Mouse (Mus musculus): ENCODE measurements around the gene Alg5.

Gene Alg5

DNA sequence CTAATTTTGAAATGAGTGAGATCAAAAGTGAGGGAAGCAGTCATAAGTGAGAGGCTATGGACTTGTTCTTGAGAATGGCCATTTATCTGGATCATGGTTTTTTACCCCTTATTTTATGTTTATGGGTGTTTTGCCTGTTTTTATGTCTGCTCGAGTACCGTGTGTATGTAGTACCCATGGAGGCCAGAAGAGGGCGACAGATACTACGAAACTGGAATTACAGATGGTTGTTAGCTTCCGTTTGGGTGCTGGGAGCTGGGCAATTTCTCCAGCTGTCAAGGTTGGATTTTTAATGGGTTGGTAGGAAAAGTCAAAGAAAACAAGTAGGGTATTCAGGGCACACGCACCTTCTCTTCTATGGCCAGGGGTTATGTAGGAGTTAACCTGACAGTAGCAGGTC lies 58.4 kb downstream of the Alg5 start:
- DNase-seq (ENCODE audit: low spot score), result no peak

DNA sequence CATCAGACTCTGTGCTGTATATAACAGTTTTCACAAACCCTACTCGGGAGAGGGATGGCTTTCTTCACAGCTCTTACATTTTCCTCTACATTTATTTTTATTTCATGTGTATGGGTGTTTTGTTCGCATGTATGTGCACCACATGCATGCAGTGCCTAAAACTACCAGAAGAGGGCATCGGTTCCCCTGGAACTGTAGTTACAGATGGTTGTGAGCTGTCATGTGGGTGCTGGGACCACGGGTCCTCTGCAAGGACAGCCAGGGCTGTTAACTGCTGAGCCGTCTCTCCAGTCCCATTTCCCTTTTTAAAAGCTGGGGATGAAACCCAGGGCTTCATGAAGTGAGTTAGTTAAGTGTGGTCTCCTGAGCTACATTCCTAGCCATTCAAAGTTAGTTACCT lies 60.0 kb downstream of the Alg5 start:
- no peak for DNase-seq (ENCODE audit: low spot score)

DNA sequence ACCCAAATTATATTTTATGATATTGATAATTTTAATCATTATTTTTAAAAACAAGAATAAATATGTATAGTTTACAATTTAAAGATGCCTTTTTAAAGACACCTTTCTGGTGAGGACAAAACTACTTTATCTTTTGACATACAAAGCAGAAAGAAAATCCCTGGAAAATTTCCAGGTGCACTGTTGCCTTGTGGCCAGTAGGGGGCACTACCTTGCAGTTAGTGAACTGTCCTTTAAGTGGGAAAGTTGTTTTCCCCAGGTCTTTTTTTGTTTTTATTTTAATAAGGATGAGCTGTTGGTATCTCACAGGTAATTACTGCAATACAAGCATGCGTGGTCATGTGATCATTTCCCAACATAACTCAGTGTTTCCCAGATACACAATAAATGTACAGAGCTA lies 60.5 kb downstream of the Alg5 start:
- DNase-seq (ENCODE audit: low spot score), result peak; percentile 33

DNA sequence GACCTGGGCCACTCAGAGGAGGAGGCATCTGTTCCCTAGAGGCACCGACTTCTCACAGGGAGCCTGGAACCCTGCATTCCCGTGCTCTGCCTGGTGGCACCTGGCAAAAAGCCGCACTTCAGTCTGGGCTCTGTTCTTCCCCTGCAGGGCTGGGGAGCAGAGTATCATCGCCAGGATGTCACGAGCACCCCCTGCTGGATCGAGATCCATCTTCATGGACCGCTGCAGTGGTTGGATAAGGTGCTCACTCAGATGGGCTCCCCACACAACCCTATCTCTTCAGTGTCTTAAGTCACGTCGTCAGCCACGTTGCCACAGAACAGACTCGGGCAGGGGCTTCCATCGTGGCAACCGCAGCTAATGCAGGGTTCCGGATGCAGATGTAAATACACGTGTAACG lies 61.9 kb downstream of the Alg5 start:
- peak; percentile 62 for DNase-seq (ENCODE audit: low spot score)

Data from layer of hippocampus, adult 11-12 months (tissue).